Mouse (Mus musculus) bone marrow macrophage, adult 2 months (primary cell): Measurements from ENCODE around the gene Zpbp2. TPM values are rescaled to one million over a fixed set of nuclear protein-coding genes. Genes with fewer than 3 reads are reported as not detected.
A peak's percentile ranks its signal among the peaks of the same experiment; 100 is the strongest.

Source experiments
- H3K27ac ChIP-seq: 2 replicates; pipeline ENCODE4 v1.5.1; 2012; ENCODE audit warnings: low read depth, low read length; ENCODE audit not compliant: insufficient read depth
- H3K4me1 ChIP-seq: 2 replicates; pipeline ENCODE4 v1.6.1; 2012; ENCODE audit warnings: low read length; ENCODE audit not compliant: control insufficient read depth, insufficient read depth
- H3K4me3 ChIP-seq: 2 replicates; pipeline ENCODE4 v1.5.1; 2012; ENCODE audit warnings: mild to moderate bottlenecking, low read length, moderate library complexity; ENCODE audit not compliant: insufficient read depth
- CTCF ChIP-seq: IDR thresholded peaks from 2 replicates; pipeline ENCODE4 v1.5.1; 2012; ENCODE audit warnings: low read depth, mild to moderate bottlenecking, low read length, moderate library complexity
- POLR2A ChIP-seq: IDR thresholded peaks from 2 replicates; pipeline ENCODE4 v1.6.1; 2012; ENCODE audit warnings: mild to moderate bottlenecking, low read depth, low read length, borderline replicate concordance
- polyA plus RNA-seq: library from polyadenylated mRNA; stranded (reverse); fragments of >200 nt; gene quantifications from 2 replicates; pipeline ENCODE4 v1.2.4, GENCODE M21; 2012; ENCODE audit not compliant: missing spikeins, insufficient read depth, insufficient read length

Zpbp2 gene
- not detected in 2 replicates for polyA plus RNA-seq

DNA sequence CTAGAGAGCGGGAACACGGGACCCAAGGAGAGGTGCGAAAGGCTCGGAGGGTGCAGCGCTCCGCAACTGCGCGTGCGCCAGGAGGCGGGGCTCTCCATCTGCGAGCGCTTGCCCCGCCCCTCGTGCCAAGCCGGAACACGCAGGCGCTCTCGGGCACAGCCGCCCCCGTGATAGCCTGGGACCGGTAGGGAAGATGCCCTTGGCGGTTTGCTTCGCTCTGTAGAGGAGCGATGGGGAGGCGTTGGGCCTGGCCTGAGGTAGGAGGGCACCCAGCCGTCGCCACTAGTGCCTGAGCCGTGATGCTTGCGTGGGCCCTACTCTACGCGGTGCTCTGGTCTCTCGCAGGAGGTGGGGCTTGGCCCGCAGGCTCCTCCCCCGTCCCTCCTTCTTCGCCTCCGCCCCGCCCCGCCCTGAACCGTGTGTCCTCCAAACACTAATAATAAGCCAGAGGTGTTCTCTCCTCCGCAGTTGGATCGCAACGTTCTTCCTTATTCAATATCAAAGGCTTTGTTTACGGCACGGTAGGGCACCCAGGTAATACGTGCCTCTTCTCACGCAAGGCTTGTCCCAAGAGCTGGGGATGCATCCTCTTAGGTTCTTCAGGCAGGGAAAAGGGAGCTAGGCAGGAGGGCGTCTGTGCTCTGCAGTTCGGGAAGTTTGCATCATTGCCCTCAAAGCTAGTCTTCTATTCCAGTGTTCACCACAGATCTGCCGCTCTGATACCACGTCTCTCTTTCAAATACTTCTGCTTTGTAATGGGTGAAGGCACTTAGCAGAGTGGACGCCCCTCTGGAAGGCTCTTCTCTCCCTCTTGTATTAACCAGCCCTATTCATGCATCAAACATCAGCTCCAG is at the start of gene Zpbp2:
TSS of gene Zpbp2 (plus strand) at position 123 of the 854 bp plus-strand sequence.
- TF ChIP-seq POLR2A (no peak), CTCF (no peak)
- Histone ChIP-seq H3K4me3 (peak within 1 kb of the TSS; percentile 88), H3K27ac (no peak within 1 kb of the TSS), H3K4me1 (peaks cover 9% of the 10 kb centered on the region)

DNA sequence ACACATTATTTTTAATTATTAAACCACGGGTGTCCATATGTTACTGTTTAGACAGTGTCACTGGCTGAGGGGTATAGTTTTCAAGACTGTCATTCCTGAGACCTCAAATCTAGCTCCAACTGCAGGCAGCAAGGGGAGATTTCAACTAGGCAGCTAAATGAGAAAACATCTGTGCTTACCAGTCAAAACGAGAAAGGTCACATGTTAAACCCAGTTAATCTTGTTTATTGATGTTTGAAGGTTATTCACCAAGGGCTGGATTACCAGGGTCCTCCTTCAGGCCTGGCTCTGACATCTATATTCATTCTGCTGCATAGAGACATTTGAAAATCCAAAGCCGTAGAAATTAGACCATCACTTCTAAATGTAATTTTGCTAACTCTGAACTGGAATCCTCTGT is 46.0 kb upstream of the Zpbp2 start:
- Histone ChIP-seq H3K27ac (no peak overlapping the region), H3K4me1 (no peaks in the 10 kb centered on the region), H3K4me3 (no peak overlapping the region)
- no peak for TF ChIP-seq CTCF
- no peak for TF ChIP-seq POLR2A

- Histone ChIP-seq H3K4me3 (no peak overlapping the region), H3K27ac (no peak overlapping the region), H3K4me1 (no peaks in the 10 kb centered on the region)
- no peak for TF ChIP-seq CTCF
- TF ChIP-seq POLR2A = no peak
Measured at GRCm38 (mm10) chr11:98509434-98509833, 41.5 kb upstream of the Zpbp2 start.

DNA sequence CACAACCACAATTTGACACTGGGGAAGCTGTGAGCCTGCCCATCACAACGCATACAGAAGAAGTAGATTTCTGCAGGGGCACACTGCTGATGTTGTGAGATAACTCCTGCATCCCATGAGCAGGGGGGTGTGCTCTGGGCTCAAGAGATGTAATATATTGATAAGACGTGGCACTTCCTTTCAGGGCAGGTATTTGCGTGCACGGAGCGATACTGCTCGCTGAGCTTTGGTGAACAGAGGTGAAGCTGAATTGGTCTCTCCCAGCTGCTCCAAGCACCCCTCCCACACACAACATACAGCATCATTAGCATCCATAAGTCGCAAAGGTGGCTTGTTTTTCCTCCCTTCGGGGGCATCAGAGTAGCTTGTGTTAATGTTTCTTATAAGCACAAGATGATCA is 40.8 kb upstream of the Zpbp2 start:
- Histone ChIP-seq H3K4me1 (no peaks in the 10 kb centered on the region), H3K4me3 (no peak overlapping the region), H3K27ac (no peak overlapping the region)
- TF ChIP-seq POLR2A (no peak), CTCF (no peak)

- Histone ChIP-seq H3K4me1 (no peaks in the 10 kb centered on the region), H3K27ac (no peak overlapping the region), H3K4me3 (no peak overlapping the region)
- TF ChIP-seq CTCF = no peak
- TF ChIP-seq POLR2A = no peak
Measured at GRCm38 (mm10) chr11:98512881-98513280, 38.0 kb upstream of the Zpbp2 start.

- no peaks in the 10 kb centered on the region for H3K4me1 ChIP-seq
- TF ChIP-seq CTCF (no peak), POLR2A (no peak)
- H3K27ac ChIP-seq = no peak overlapping the region
- no peak overlapping the region for H3K4me3 ChIP-seq
Measured at GRCm38 (mm10) chr11:98513356-98513936, 37.5 kb upstream of the Zpbp2 start.

GRCm38 (mm10) chr11:98520468-98520867 is 30.4 kb upstream of the Zpbp2 start:
- TF ChIP-seq POLR2A = no peak
- no peak for TF ChIP-seq CTCF
- no peaks in the 10 kb centered on the region for H3K4me1 ChIP-seq
- H3K27ac ChIP-seq = no peak overlapping the region
- H3K4me3 ChIP-seq = no peak overlapping the region

- H3K27ac ChIP-seq = no peak overlapping the region
- TF ChIP-seq CTCF (no peak), POLR2A (no peak)
- no peaks in the 10 kb centered on the region for H3K4me1 ChIP-seq
- no peak overlapping the region for H3K4me3 ChIP-seq
Measured at GRCm38 (mm10) chr11:98525140-98525539, 25.8 kb upstream of the Zpbp2 start.

- H3K4me1 ChIP-seq = no peaks in the 10 kb centered on the region
- no peak overlapping the region for H3K27ac ChIP-seq
- no peak overlapping the region for H3K4me3 ChIP-seq
- no peak for TF ChIP-seq CTCF
- TF ChIP-seq POLR2A = no peak
Measured at GRCm38 (mm10) chr11:98526824-98527461, 24.0 kb upstream of the Zpbp2 start.
